Mouse (Mus musculus) kidney, postnatal 0 days (tissue): ENCODE measurements around the gene Hivep3. TPM values are rescaled to one million over a fixed set of nuclear protein-coding genes. Genes with fewer than 3 reads are reported as not detected.

Experiments
- ATAC-seq: fragments of 200-750 bp; cut with Nextera tagmentation; replicated peaks from 2 replicates; pipeline ENCODE4 v1.8.0; 2017; ENCODE audit warnings: low read depth, moderate number of reproducible peaks, moderate TSS enrichment, moderate library complexity; ENCODE audit not compliant: low FRiP score
- DNase-seq: peaks from one replicate; pipeline ENCODE4 v3.0.0-alpha.2; 2016; ENCODE audit warnings: low spot score
- H3K27ac ChIP-seq: fragments of 300-500 bp; sonication (generic); 2 replicates; pipeline ENCODE4 v1.5.1; 2014; ENCODE audit warnings: mild to moderate bottlenecking
- H3K27me3 ChIP-seq: fragments of 300-500 bp; sonication (generic); 2 replicates; pipeline ENCODE4 v1.6.1; 2014; ENCODE audit warnings: low read length, mixed read lengths; ENCODE audit not compliant: insufficient read depth
- H3K36me3 ChIP-seq: fragments of 300-500 bp; sonication (generic); 2 replicates; pipeline ENCODE4 v1.6.1; 2014; ENCODE audit warnings: low read length, mixed read lengths; ENCODE audit not compliant: insufficient read depth
- H3K4me1 ChIP-seq: fragments of 300-500 bp; sonication (generic); replicated peaks from 2 replicates; pipeline ENCODE4 v1.6.1; 2014; ENCODE audit warnings: antibody characterized with exemption, low read length, mixed read lengths; ENCODE audit not compliant: insufficient read depth
- H3K4me2 ChIP-seq: fragments of 300-500 bp; sonication (generic); 2 replicates; pipeline ENCODE4 v1.6.1; 2014; ENCODE audit warnings: mild to moderate bottlenecking, low read length, moderate library complexity, mixed read lengths
- H3K4me3 ChIP-seq: fragments of 300-500 bp; sonication (generic); replicated peaks from 2 replicates; pipeline ENCODE4 v1.5.1; 2014; ENCODE audit warnings: low read depth, low read length
- H3K9ac ChIP-seq: fragments of 300-500 bp; sonication (generic); 2 replicates; pipeline ENCODE4 v1.6.1; 2014; ENCODE audit warnings: low read depth, low read length
- H3K9me3 ChIP-seq: fragments of 300-500 bp; sonication (generic); replicated peaks from 2 replicates; pipeline ENCODE4 v1.6.1; 2016; ENCODE audit warnings: low read length, inconsistent platforms, mixed read lengths
- CTCF ChIP-seq: IDR thresholded peaks from 2 replicates; pipeline ENCODE4 v1.5.1; 2016; ENCODE audit warnings: antibody characterized with exemption, low read depth, mild to moderate bottlenecking, moderate library complexity
- WGBS: fragments of 180-500 bp; shearing (Covaris S2); extraction: QIAGEN DNeasy Blood & Tissue Kit; methylation state at CpG from one replicate; pipeline ENCODE4 v1.1.7; 2014; 5-methylcytosine and 5-hydroxymethylcytosine counted together
- polyA plus RNA-seq: library from polyadenylated mRNA; unstranded; fragments of >200 nt; fragmentation: Nextera tagmentation; extraction: Ambion mirVana; gene quantifications from 2 replicates; pipeline ENCODE4 v1.2.1, GENCODE M21; 2015

Hivep3 gene
- polyA plus RNA-seq, 1 experiment from 2014 or later: 8.3 TPM

DNA sequence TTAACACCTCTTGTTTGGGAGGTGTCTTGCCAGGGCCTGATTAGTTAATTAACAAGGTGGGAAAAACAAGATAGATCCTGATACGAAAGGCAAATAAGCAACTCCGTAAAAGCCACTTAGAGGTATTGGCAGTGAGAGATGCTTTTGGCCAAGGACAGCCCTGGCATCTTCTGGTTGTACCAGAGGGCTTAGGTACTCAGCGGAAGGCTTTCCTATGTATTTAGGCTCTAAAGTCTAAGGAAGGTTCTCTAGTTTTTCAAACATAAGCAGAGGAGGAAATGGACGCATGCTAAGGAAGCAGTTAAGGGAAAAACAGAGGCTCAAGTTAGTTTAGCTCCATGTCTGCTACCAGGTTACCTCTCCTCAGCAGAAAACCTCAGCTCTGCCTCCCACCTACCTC is 768 bp downstream of the Hivep3 start:
- Histone ChIP-seq H3K27me3 (no peaks in the 10 kb centered on the region), H3K27ac (no peak overlapping the region), H3K4me3 (peak overlapping the region; percentile 81), H3K9me3 (no peaks in the 10 kb centered on the region), H3K9ac (peak overlapping the region; percentile 70), H3K36me3 (no peaks in the 10 kb centered on the region), H3K4me2 (peak overlapping the region; percentile 99), H3K4me1 (peaks cover 14% of the 10 kb centered on the region; the same call in 1 of the 2 replicates)
- TF ChIP-seq CTCF: no peak
- ATAC-seq (no peak), DNase-seq (no peak)
- 25% methylated on average over 4 of the region's 4 CpGs for WGBS

DNA sequence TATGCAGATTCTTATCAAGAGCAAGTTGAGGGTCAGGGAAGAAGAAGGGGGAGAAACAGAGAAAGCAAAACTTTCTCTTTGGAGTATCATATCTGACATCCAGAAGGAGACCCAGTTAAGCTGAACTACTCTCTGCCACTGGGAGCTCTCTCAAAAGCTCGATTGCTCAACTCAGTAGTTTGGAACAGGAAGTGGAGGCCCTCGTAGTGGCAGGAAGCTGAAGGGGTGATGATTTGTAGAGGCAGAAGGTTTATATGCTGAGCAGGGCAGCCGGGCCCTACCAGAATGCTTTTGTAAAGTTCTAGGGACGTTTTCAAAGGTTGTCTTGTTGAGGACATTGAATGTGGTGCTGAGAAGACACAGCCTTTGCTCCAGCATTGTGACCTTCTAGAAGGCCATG is 5.1 kb downstream of the Hivep3 start:
- Histone ChIP-seq H3K27ac (no peak overlapping the region), H3K4me1 (peaks cover 14% of the 10 kb centered on the region; the same call in 1 of the 2 replicates), H3K9ac (no peak overlapping the region), H3K4me3 (no peak overlapping the region), H3K9me3 (no peaks in the 10 kb centered on the region), H3K36me3 (no peaks in the 10 kb centered on the region), H3K4me2 (no peak overlapping the region), H3K27me3 (no peaks in the 10 kb centered on the region)
- ATAC-seq: no peak
- DNase-seq: peak; percentile 71
- TF ChIP-seq CTCF: no peak
- 19% methylated on average over 4 of the region's 4 CpGs for WGBS

DNA sequence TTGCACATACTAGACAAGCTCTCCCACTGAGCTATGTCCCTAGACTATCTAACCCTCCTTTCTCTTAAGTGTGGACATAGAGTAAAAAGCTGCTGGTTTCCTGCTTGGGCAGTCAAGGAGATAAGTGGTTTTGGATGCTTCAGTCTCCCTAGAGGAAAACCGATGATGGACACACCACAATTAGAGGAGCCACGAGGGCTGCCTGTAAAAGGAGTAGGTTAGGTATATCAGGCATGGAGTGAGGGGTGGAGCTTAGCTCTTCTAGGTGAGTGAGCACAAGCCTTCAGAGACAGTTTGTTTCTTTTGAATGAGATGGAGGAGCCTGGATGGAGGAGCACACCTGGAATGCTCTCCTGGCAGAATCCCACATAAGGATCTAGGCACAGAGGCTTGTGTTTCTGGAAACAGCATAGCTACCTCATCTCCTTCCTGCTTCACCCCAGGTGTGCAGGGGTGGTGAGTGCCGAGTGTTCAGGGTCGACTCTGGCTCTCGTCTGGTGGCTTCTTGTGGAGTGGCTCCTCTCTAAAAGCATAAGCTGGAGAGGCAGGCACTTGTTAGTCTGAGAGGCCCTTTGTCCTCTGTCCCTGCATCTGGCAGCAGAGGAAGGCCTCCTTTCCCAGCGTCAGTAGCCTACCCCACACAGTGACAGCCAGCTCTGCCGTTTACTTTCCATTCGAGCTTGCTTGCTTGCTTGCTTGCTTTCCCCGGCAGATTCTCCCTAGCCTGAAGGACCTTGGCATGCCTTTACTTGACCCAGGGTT is 5.9 kb downstream of the Hivep3 start:
- Histone ChIP-seq H3K36me3 (no peaks in the 10 kb centered on the region), H3K9me3 (no peaks in the 10 kb centered on the region), H3K4me1 (peaks cover 8% of the 10 kb centered on the region; the same call in 1 of the 2 replicates), H3K4me2 (no peak overlapping the region), H3K27ac (no peak overlapping the region), H3K9ac (no peak overlapping the region), H3K4me3 (no peak overlapping the region), H3K27me3 (no peaks in the 10 kb centered on the region)
- DNase-seq (peak; percentile 27), ATAC-seq (no peak)
- no peak for TF ChIP-seq CTCF
- 36% methylated on average over 9 of the region's 9 CpGs for WGBS

DNA sequence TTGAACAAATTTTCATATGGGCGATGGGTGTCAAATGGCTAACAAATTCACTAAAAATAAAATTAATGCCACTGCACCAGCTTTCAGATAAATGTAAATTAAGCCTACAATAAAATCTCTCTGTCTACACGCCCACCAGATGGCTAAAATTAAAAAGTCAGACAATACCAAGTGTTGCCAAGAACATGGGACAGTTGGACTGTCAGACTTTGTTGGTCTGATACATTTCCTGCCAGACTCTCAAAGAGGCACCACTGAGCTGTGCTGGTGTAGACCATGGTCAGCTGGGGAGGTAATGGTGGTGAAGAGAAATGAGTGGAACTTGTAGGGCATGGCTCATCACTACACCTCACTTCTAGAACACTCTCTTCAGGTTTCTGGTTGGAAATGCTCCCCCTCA is 14.8 kb downstream of the Hivep3 start:
- H3K4me1 ChIP-seq: no peaks in the 10 kb centered on the region
- WGBS: 91% methylated on average over 2 of the region's 2 CpGs
- no peak for TF ChIP-seq CTCF
- no peak overlapping the region for H3K27ac ChIP-seq
- H3K9ac ChIP-seq: no peak overlapping the region
- H3K27me3 ChIP-seq: no peaks in the 10 kb centered on the region
- no peaks in the 10 kb centered on the region for H3K9me3 ChIP-seq
- ATAC-seq (no peak), DNase-seq (no peak)
- no peak overlapping the region for H3K4me3 ChIP-seq
- no peak overlapping the region for H3K4me2 ChIP-seq
- H3K36me3 ChIP-seq: no peaks in the 10 kb centered on the region

DNA sequence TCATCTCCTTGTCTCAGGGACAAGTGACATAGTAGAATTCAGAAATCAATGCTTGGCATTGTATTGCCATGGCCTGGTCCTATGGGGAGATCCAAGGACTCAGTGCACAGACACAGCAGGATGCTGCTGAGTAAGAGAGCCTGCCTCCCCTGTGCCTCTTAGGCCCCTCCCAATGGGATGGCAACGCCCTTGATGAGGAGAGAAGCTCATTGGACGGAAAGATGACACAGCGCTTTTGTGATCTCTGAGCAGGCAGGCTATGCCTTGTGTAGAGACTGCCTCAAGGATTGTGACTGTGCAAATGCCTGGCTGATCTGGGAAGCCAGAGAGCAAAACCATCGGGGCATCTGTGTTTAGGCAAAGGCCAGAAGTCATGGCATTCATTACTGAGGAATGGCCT is 16.6 kb downstream of the Hivep3 start:
- Histone ChIP-seq H3K9me3 (no peaks in the 10 kb centered on the region), H3K27ac (no peak overlapping the region), H3K4me1 (no peaks in the 10 kb centered on the region), H3K4me2 (no peak overlapping the region), H3K36me3 (no peaks in the 10 kb centered on the region), H3K4me3 (no peak overlapping the region), H3K9ac (no peak overlapping the region), H3K27me3 (no peaks in the 10 kb centered on the region)
- no peak for ATAC-seq
- TF ChIP-seq CTCF: no peak
- WGBS: 44% methylated on average over 4 of the region's 4 CpGs
- no peak for DNase-seq

DNA sequence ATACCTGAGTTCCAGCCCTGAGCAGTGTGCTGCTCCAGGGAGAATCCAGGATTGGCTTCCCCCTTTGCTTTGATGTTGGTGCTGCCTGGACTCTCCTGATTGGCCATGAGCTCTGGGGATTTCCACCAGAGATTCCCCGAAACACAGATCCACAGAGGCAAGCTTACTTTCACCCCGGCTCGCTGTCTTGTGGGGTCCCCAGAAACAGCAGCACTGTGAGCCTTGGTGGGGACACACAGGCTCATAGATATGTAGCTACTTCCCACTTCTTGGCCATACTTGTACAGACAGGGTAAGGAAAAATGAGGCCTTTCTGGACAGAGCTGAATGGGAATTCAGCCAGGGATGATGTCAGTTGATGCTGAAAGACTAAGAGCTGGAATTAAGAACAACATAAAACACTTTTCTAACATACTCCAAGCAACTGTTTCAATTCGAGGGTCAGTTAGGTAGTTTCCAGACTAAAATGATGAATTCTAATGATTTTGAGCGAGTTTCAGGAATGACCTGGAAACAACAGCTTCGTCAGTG is 17.2 kb downstream of the Hivep3 start:
- Histone ChIP-seq H3K27me3 (no peaks in the 10 kb centered on the region), H3K4me3 (no peak overlapping the region), H3K4me1 (no peaks in the 10 kb centered on the region), H3K9ac (no peak overlapping the region), H3K9me3 (no peaks in the 10 kb centered on the region), H3K4me2 (no peak overlapping the region), H3K27ac (no peak overlapping the region), H3K36me3 (no peaks in the 10 kb centered on the region)
- no peak for ATAC-seq
- 85% methylated on average over 6 of the region's 6 CpGs for WGBS
- no peak for TF ChIP-seq CTCF
- no peak for DNase-seq
